Mouse (Mus musculus): ENCODE results near the gene Ksr2.

Ksr2 gene

GRCm38 (mm10) chr5:117704371-117704770 lies 290.6 kb downstream of the Ksr2 start:
- DNase-seq, result peak; percentile 20

- DNase-seq, result no peak
Measured at GRCm38 (mm10) chr5:117706633-117707032, 292.8 kb downstream of the Ksr2 start.

GRCm38 (mm10) chr5:117709306-117709705 lies 295.5 kb downstream of the Ksr2 start:
- no peak for DNase-seq

GRCm38 (mm10) chr5:117711636-117712035 lies 297.8 kb downstream of the Ksr2 start:
- no peak for DNase-seq

DNA sequence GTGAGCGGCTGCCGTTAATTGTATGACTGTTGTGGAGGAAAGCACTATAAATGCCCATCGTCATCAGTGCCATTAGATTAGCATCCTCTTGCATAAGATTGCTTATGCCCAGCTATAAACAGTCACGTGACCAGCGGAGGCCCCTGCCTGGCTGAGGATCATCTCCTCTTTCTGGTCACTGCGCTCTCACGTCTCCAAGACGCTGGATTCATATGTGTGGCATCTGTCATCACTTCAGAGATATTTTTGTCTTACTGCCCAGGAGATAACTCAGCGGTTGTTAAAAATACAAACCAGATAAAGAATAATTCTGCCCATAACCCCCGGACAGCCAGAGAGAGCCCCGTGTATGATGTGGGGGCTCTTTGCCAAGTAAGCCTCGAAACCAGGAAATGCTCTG lies 298.4 kb downstream of the Ksr2 start:
- no peak for DNase-seq

DNA sequence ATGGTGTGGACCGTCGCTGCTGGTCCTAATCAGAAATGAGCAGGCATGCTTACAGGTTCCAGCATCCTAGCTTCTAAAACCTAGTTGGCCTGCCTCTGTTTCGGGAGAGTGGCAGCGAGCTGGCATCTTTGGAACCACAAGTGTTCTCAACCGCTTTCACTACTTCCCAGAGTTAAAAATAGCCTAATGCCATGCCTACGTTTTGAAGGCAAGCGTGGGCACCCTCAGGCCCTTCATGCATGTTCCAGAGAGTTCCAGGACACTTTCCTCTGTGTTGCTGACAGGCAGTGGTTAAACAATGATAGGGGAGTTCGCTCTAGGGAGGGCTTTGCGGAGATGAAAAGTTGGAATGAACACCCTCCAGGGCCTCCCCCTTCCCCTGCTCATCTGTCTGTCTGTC lies 303.3 kb downstream of the Ksr2 start:
- DNase-seq, result no peak

GRCm38 (mm10) chr5:117723316-117723715 lies 309.5 kb downstream of the Ksr2 start:
- peak; percentile 40 for DNase-seq

DNA sequence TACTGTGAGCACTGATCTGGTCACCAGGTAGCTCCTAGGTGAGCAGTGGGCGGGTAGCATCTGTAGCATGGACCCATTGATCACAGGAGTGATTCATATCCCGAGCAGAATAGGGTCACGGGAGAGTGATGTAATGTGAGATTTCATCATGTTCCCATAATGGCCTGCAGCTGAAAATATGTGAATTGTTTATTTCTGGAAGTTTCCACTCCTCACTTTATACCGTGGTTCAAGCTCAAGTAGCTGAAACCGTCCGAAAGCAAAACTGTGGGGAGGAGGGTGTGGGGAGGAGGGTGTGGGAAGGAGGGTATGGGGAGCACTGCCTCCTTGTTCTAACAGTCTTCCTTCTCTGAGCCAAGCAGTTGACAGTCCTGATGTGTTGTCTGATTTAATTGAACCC lies 312.7 kb downstream of the Ksr2 start:
- no peak for DNase-seq

DNA sequence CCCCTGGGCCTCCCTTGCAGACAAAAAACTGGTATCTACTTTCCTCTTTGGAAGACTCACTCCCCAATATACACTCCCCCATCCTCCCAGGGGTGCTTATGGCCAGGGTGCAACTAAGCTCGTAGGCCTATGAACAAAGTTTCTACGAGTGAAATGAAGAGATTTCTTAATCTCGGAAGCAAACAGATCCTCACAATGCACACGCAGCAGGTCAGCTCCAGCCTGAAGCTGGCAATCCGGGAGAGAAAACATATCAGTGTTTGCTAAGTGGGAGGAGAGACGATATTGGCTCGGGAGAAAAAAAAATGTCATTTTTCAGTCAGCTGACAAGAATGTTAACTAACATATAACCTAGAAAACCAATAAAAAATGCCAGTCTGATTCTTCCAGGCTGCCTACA lies 313.3 kb downstream of the Ksr2 start:
- no peak for DNase-seq

GRCm38 (mm10) chr5:117731311-117731710 lies 317.5 kb downstream of the Ksr2 start:
- DNase-seq, result no peak

DNA sequence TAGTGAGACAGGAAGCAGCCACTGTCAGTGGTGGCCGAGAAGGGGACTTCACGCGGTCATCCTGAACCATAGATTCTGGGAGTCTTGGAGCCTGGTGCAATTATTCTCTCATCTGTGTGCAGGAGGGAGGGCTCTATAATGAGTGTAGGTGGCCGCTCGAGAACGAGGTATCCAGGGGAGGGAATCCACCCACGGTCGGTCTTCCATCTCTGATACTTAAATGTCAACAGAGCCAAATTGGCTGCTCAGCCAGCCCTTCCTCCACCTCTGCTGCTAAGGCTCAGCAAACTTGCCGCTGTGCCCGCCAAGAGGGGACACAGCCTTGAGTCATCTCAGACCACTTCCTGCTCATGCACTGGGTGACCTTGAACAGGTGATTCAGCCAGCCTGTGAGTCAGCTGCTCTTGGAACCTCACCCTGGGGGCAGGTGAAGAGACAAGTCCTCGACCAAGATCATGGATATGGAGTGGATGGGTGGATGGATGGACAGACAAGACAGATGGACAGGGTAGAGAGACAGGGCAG lies 330.9 kb downstream of the Ksr2 start:
- no peak for DNase-seq

DNA sequence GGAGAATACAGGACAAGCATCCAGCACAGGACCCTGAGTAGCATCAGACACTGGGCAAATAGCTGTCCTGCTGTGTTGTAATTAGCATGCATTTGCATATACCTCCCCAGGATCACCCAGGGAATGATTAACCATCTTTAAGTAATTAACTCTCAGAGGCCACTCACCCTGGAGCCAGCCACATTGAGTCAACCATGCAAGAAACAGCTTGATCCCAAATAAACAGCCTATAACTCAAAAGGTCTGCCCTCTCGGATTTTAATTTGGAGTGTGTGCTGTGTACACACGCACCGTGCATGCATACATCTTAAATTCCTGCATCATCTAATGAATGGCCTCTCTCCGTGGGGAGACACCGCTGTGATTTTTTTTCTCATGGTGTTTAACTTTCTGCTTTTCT lies 335.6 kb downstream of the Ksr2 start:
- DNase-seq, result no peak

DNA sequence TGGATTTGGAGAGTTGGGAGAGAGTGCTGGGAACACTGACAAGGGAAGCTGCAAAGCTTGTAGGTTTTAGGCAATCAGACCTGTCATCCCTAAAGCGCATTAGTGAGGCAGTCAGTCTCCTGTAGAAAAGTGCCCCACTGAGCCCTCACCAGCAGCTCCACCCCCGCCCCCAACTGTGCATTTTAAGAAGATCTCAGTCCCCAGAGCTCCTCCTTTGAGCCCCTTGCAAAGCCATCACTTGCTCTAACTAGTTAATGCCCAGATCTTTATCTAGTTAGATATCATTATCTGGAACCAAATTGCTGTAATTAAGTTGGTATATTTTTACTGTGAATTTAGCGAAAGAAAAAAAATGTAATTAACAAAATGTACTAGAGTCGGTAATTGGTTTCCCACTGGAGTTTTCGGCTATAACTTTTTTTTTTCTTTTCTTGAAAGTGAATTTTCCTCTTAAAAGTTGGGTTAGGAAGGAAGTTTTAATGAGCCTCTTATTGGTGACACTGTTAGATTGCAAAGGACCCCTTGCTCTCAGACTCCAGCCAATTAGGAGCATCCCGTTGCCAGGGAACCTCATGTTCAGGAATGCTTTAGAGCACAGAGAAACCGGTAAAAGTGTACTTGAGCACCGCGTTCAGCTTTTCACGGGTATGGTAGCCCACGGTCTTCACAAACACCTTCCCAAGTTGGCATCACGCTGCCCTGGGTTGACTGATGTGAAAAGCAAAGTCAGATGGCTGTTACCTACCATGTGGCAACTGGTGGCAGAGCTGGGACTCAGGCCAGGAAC lies 344.1 kb downstream of the Ksr2 start:
- DNase-seq, result no peak

GRCm38 (mm10) chr5:117761181-117761832 lies 347.5 kb downstream of the Ksr2 start:
- no peak for DNase-seq

DNA sequence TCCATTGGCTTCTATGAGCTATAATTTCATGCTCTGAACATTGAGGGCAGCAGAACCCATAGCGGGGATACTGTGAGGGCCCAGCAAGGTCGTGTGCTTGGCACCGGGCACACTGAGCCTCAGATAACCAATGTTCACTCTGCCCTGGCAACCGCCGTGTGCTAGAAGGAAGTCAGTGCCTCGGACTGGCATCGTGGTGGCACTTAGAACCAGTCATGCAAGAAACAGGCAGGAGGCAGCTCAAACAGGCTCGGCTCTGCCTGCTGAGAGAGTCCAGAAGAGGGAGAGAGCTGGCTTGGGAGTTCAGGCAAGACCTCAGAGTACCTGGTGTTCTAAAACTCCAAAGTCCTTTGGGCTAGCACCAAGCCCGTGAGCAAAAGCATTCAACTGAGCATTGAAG lies 350.7 kb downstream of the Ksr2 start:
- DNase-seq, result no peak

GRCm38 (mm10) chr5:117779175-117779574 lies 365.4 kb downstream of the Ksr2 start:
- no peak for DNase-seq

DNA sequence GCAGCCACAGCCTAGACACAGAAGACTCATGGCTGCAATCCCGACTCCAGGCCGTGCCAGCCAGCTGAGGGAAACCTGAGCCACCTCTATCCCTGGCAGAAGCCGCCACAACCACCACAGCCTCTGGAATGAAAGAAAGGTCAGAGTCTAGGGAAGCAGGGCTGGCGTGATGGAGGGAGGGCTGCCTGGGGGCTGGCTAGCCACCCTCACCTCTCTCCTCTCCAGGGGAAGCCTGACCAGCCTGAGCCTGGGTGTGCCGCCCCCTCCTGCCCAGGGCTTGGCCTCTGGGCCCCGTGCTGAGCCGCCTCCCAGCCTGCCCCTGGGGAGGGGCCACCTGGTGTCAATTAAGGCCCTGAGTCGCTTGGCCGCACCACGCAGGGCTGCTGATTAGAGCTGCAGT lies 366.9 kb downstream of the Ksr2 start, which contains the start of gene Nos1:
Gene Nos1, plus strand, starts transcription at position 352 of the 400 bp plus-strand sequence.
- DNase-seq, result no peak

DNA sequence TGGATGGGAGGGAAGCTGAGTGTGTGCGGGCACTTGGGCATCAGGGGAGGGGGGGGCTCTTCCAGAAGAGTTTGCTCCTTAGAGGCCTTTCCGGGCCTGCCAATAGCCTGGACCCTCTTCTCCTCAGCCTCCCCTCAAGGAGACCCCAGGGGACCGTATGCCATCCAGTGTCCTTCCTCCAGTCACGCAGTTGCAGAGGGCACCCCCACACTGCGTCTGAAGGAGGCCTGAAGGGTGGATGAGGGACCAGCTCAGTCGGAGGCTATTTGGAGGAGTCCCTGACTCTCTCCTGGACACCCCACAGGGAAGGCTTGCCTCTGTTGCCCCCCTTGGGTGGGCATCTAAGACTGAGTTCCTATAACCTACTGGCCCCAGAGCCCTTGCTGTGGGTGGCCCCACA lies 367.4 kb downstream of the Ksr2 start:
- no peak for DNase-seq

GRCm38 (mm10) chr5:117790071-117790470 lies 376.3 kb downstream of the Ksr2 start:
- DNase-seq, result no peak

GRCm38 (mm10) chr5:117791875-117792274 lies 378.1 kb downstream of the Ksr2 start:
- DNase-seq, result no peak

DNA sequence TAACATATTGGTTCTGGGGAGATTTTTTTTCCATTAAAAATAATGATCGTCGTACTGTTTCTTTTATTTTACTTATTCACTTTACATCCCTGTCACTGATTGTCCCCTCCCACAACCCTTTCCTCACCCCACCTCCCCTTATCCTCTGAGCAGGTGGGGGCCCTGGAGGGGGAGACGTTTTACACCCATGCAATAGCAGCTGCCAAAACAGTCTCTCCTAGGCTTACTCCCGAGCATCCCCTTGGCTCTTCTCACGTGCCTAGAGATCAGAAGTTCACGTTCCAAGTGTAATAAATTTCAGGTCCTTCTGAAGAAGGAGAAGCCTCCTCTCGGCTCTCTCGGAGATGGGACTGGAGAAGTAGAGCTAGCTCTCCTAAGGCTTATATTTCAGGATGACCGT lies 387.0 kb downstream of the Ksr2 start:
- DNase-seq, result no peak

GRCm38 (mm10) chr5:117802071-117802521 lies 388.3 kb downstream of the Ksr2 start:
- peak; percentile 17 for DNase-seq

GRCm38 (mm10) chr5:117803551-117803950 lies 389.8 kb downstream of the Ksr2 start:
- no peak for DNase-seq

GRCm38 (mm10) chr5:117810930-117811329 lies 397.1 kb downstream of the Ksr2 start:
- DNase-seq, result no peak

All from cerebellum, adult 9-11 months (tissue).